Mouse (Mus musculus) neural tube, embryonic 11.5 days (tissue): ENCODE data around the gene Rsph14. TPM values are rescaled to one million over a fixed set of nuclear protein-coding genes. Genes with fewer than 3 reads are reported as not detected.

Experiments used
- ATAC-seq: fragments of 200-750 bp; cut with Nextera tagmentation; 2 replicates; pipeline ENCODE4 v1.8.0; 2017; ENCODE audit warnings: moderate number of reproducible peaks, mild to moderate bottlenecking, moderate TSS enrichment, moderate library complexity; ENCODE audit not compliant: insufficient read depth, low FRiP score, low TSS enrichment
- DNase-seq: peaks from one replicate; pipeline ENCODE4 v3.0.0-alpha.2; 2015; ENCODE audit warnings: low spot score
- H3K27ac ChIP-seq: fragments of 300-500 bp; sonication (generic); 2 replicates; pipeline ENCODE4 v1.5.1; 2014; ENCODE audit warnings: low read depth, mild to moderate bottlenecking, low read length
- H3K27me3 ChIP-seq: fragments of 300-500 bp; sonication (generic); 2 replicates; pipeline ENCODE4 v1.6.1; 2014; ENCODE audit warnings: mild to moderate bottlenecking, low read length, mixed read lengths; ENCODE audit not compliant: control insufficient read depth, insufficient read depth
- H3K36me3 ChIP-seq: fragments of 300-500 bp; sonication (generic); 2 replicates; pipeline ENCODE4 v1.6.1; 2014; ENCODE audit warnings: mild to moderate bottlenecking, low read length, moderate library complexity, mixed read lengths; ENCODE audit not compliant: control insufficient read depth, insufficient read depth
- H3K4me1 ChIP-seq: fragments of 300-500 bp; sonication (generic); 2 replicates; pipeline ENCODE4 v1.6.1; 2014; ENCODE audit warnings: low read length, mixed read lengths; ENCODE audit not compliant: control insufficient read depth, insufficient read depth
- H3K4me2 ChIP-seq: fragments of 300-500 bp; sonication (generic); 2 replicates; pipeline ENCODE4 v1.6.1; 2014; ENCODE audit warnings: low read depth, mild to moderate bottlenecking, moderate library complexity
- H3K4me3 ChIP-seq: fragments of 300-500 bp; sonication (generic); 2 replicates; pipeline ENCODE4 v1.5.1; 2014; ENCODE audit warnings: low read depth, low read length
- H3K9ac ChIP-seq: fragments of 300-500 bp; sonication (generic); 2 replicates; pipeline ENCODE4 v1.6.1; 2014; ENCODE audit warnings: mild to moderate bottlenecking, low read length
- H3K9me3 ChIP-seq: fragments of 300-500 bp; sonication (generic); 2 replicates; pipeline ENCODE4 v1.6.1; 2016; ENCODE audit warnings: low read length; ENCODE audit not compliant: control insufficient read depth
- WGBS: fragments of 180-500 bp; shearing (Covaris S2); extraction: QIAGEN DNeasy Blood & Tissue Kit; methylation state at CpG from one replicate; pipeline ENCODE4 v1.1.7; 2014; 5-methylcytosine and 5-hydroxymethylcytosine counted together
- polyA plus RNA-seq: library from polyadenylated mRNA; unstranded; fragments of >200 nt; fragmentation: Nextera tagmentation; extraction: Ambion mirVana; gene quantifications from 2 replicates; pipeline ENCODE4 v1.2.1, GENCODE M21; 2014

Rsph14 gene
- polyA plus RNA-seq, 1 experiment from 2014 or later = not detected

- Histone ChIP-seq H3K4me1 (peaks cover 24% of the 10 kb centered on the region), H3K4me3 (0 out of 2 replicates have a peak overlapping the region, but pooled peaks have one; percentile 77), H3K27ac (no peak overlapping the region), H3K9me3 (no peaks in the 10 kb centered on the region), H3K9ac (no peak overlapping the region), H3K27me3 (no peaks in the 10 kb centered on the region), H3K4me2 (peak overlapping the region; percentile 77), H3K36me3 (no peaks in the 10 kb centered on the region)
- DNase-seq (no peak), ATAC-seq (no peak)
- WGBS = 79% methylated on average over 12 of the region's 12 CpGs
Measured at GRCm38 (mm10) chr10:75063301-75063965, 31.0 kb upstream of the Rsph14 start.

GRCm38 (mm10) chr10:75062621-75063020, 30.2 kb upstream of the Rsph14 start:
- Histone ChIP-seq H3K27ac (no peak overlapping the region), H3K9ac (no peak overlapping the region), H3K27me3 (no peaks in the 10 kb centered on the region), H3K4me1 (peaks cover 24% of the 10 kb centered on the region), H3K4me3 (peak overlapping the region; percentile 77), H3K36me3 (no peaks in the 10 kb centered on the region), H3K4me2 (peak overlapping the region; percentile 77), H3K9me3 (no peaks in the 10 kb centered on the region)
- ATAC-seq (no peak), DNase-seq (no peak)
- WGBS = 51% methylated on average over 6 of the region's 6 CpGs

- Histone ChIP-seq H3K36me3 (no peaks in the 10 kb centered on the region), H3K27me3 (no peaks in the 10 kb centered on the region), H3K4me2 (peak overlapping the region; percentile 77), H3K27ac (no peak overlapping the region), H3K9ac (peak overlapping the region; percentile 0; the same call in 1 of the 2 replicates), H3K9me3 (no peaks in the 10 kb centered on the region), H3K4me1 (peaks cover 24% of the 10 kb centered on the region), H3K4me3 (peak overlapping the region; percentile 77)
- DNase-seq = peak; percentile 18
- no peak for ATAC-seq
- WGBS = 17% methylated on average over 6 of the region's 6 CpGs
Measured at GRCm38 (mm10) chr10:75062189-75062561, 29.8 kb upstream of the Rsph14 start.

GRCm38 (mm10) chr10:75061341-75062188, 29.2 kb upstream of the Rsph14 start:
- WGBS = 1% methylated on average over 66 of the region's 71 CpGs
- ATAC-seq (no peak), DNase-seq (peak; percentile 43)
- Histone ChIP-seq H3K4me1 (peaks cover 24% of the 10 kb centered on the region), H3K9me3 (no peaks in the 10 kb centered on the region), H3K36me3 (no peaks in the 10 kb centered on the region), H3K27me3 (no peaks in the 10 kb centered on the region), H3K4me3 (peak overlapping the region; percentile 77), H3K9ac (peak overlapping the region; percentile 79), H3K27ac (no peak overlapping the region), H3K4me2 (peak overlapping the region; percentile 77)

- Histone ChIP-seq H3K36me3 (no peaks in the 10 kb centered on the region), H3K4me3 (peak overlapping the region; percentile 77), H3K9ac (peak overlapping the region; percentile 79), H3K9me3 (no peaks in the 10 kb centered on the region), H3K27me3 (no peaks in the 10 kb centered on the region), H3K4me2 (peak overlapping the region; percentile 77), H3K27ac (peak overlapping the region; percentile 75), H3K4me1 (peaks cover 26% of the 10 kb centered on the region)
- DNase-seq (peak; percentile 38), ATAC-seq (peak; percentile 45; the same call in 1 of the 2 replicates)
- 0% methylated on average over 29 of the region's 48 CpGs for WGBS
Measured at GRCm38 (mm10) chr10:75060843-75061235, 28.5 kb upstream of the Rsph14 start.

GRCm38 (mm10) chr10:75060217-75060842, 27.9 kb upstream of the Rsph14 start, which contains the start of gene Bcr:
Gene Bcr, plus strand, starts transcription at chr10:75060592.
- H3K9me3 ChIP-seq = no peaks in the 10 kb centered on the region
- H3K27ac ChIP-seq = peak within 1 kb of the TSS; percentile 75
- no peaks in the 10 kb centered on the region for H3K27me3 ChIP-seq
- DNase-seq (peak; percentile 87), ATAC-seq (peak; percentile 80)
- peak within 1 kb of the TSS; percentile 79 for H3K9ac ChIP-seq
- peaks cover 26% of the 10 kb centered on the region for H3K4me1 ChIP-seq
- H3K4me3 ChIP-seq = peak within 1 kb of the TSS; percentile 77
- under 1% methylated on average over 46 of the region's 73 CpGs for WGBS
- no peaks in the 10 kb centered on the region for H3K36me3 ChIP-seq
- H3K4me2 ChIP-seq = peak within 1 kb of the TSS; percentile 77

- ATAC-seq (no peak), DNase-seq (peak; percentile 70)
- Histone ChIP-seq H3K36me3 (no peaks in the 10 kb centered on the region), H3K9ac (no peak overlapping the region), H3K4me3 (no peak overlapping the region), H3K27ac (no peak overlapping the region), H3K4me1 (peaks cover 26% of the 10 kb centered on the region), H3K9me3 (no peaks in the 10 kb centered on the region), H3K4me2 (peak overlapping the region; percentile 77; the same call in 1 of the 2 replicates), H3K27me3 (no peaks in the 10 kb centered on the region)
- under 1% methylated on average over 11 of the region's 11 CpGs for WGBS
Measured at GRCm38 (mm10) chr10:75059396-75059795, 27.0 kb upstream of the Rsph14 start.

- H3K27ac ChIP-seq = no peak overlapping the region
- ATAC-seq (no peak), DNase-seq (no peak)
- WGBS = 29% methylated on average over 9 of the region's 9 CpGs
- peaks cover 26% of the 10 kb centered on the region for H3K4me1 ChIP-seq
- no peaks in the 10 kb centered on the region for H3K27me3 ChIP-seq
- no peak overlapping the region for H3K4me2 ChIP-seq
- H3K4me3 ChIP-seq = no peak overlapping the region
- no peak overlapping the region for H3K9ac ChIP-seq
- H3K36me3 ChIP-seq = no peaks in the 10 kb centered on the region
- no peaks in the 10 kb centered on the region for H3K9me3 ChIP-seq
Measured at GRCm38 (mm10) chr10:75058761-75059395, 26.5 kb upstream of the Rsph14 start.
